Mouse (Mus musculus): ENCODE data around the gene Gm20708. TPM values are rescaled to one million over a fixed set of nuclear protein-coding genes. Genes with fewer than 3 reads are reported as not detected.

The Gm20708 gene
- polyA plus RNA-seq, 1 experiment, result 0.35 TPM

DNA sequence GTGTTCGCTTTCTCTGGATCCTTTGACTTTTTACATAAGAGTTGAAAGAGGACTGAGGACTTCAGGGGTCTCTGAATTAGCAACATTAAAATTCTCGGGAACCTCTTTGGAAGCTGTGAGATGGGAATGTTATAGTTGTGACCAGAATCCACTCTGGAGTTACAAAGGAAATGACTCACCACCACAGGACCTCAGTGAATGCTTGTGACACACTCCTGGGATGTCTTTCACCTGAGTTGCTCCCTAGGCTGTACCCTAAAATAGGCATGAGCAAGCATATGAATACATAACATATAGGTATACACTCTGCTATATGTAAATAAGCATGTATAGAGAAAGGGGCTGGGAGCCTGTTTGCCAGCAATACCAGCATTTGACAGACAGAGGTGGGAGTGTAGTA is 34.0 kb downstream of the Gm20708 start:
- Histone ChIP-seq H3K36me3 (ENCODE audit: control insufficient read depth, insufficient read depth) (no peaks in the 10 kb centered on the region), H3ac (ENCODE audit: control insufficient read depth, insufficient read length) (no peak overlapping the region), H3K27me3 (ENCODE audit: control insufficient read depth, insufficient read depth, insufficient read length) (no peaks in the 10 kb centered on the region), H3K79me2 (ENCODE audit: control insufficient read depth, insufficient read depth) (no peaks in the 10 kb centered on the region), H3K4me2 (ENCODE audit: low read depth) (peak overlapping the region; percentile 40), H3K4me3 (no peak overlapping the region)
- no peak for TF ChIP-seq MYOD1 (IDR thresholded peaks at IDR 0.05; ENCODE audit: control insufficient read depth in 1 of 3, insufficient read length in 2 of 3, low read depth in 2 of 3)
- no peak for TF ChIP-seq POLR2AphosphoS2 (IDR thresholded peaks at IDR 0.05; ENCODE audit: insufficient read length, low read depth)
- TF ChIP-seq MYOG (IDR thresholded peaks at IDR 0.05; ENCODE audit: control insufficient read depth in 1 of 3, insufficient read depth in 1 of 3, insufficient read length in 2 of 3, low read depth in 2 of 3), result no peak
- no peak for TF ChIP-seq TCF12 (IDR thresholded peaks at IDR 0.05; ENCODE audit: insufficient read depth, poor library complexity, severe bottlenecking)
- TF ChIP-seq CEBPB (IDR thresholded peaks at IDR 0.05; ENCODE audit: insufficient read depth, poor library complexity, severe bottlenecking), result no peak
- TF ChIP-seq POLR2A (IDR thresholded peaks at IDR 0.05; ENCODE audit: insufficient read length, low read depth), result no peak
- no peak for TF ChIP-seq E2F4 (IDR thresholded peaks at IDR 0.05; ENCODE audit: insufficient read depth)

GRCm38 (mm10) chr11:117844997-117845396 is 35.5 kb downstream of the Gm20708 start:
- Histone ChIP-seq H3ac (ENCODE audit: control insufficient read depth, insufficient read length) (no peak overlapping the region), H3K4me2 (ENCODE audit: low read depth) (no peak overlapping the region), H3K36me3 (ENCODE audit: control insufficient read depth, insufficient read depth) (no peaks in the 10 kb centered on the region), H3K27me3 (ENCODE audit: control insufficient read depth, insufficient read depth, insufficient read length) (no peaks in the 10 kb centered on the region), H3K79me2 (ENCODE audit: control insufficient read depth, insufficient read depth) (peaks cover 9% of the 10 kb centered on the region), H3K4me3 (no peak overlapping the region)
- TF ChIP-seq TCF3 (IDR thresholded peaks at IDR 0.05; ENCODE audit: insufficient read length, low read depth), result no peak
- TF ChIP-seq TCF12 (IDR thresholded peaks at IDR 0.05; ENCODE audit: insufficient read depth, poor library complexity, severe bottlenecking), result no peak
- TF ChIP-seq POLR2A (IDR thresholded peaks at IDR 0.05; ENCODE audit: insufficient read length, low read depth), result no peak
- no peak for TF ChIP-seq MYOD1 (IDR thresholded peaks at IDR 0.05; ENCODE audit: control insufficient read depth in 1 of 3, insufficient read length in 2 of 3, low read depth in 2 of 3)
- TF ChIP-seq CEBPB (IDR thresholded peaks at IDR 0.05; ENCODE audit: insufficient read depth, poor library complexity, severe bottlenecking), result no peak
- TF ChIP-seq POLR2AphosphoS2 (IDR thresholded peaks at IDR 0.05; ENCODE audit: insufficient read length, low read depth), result no peak
- no peak for TF ChIP-seq REST (IDR thresholded peaks at IDR 0.05; ENCODE audit: insufficient read depth, insufficient read length)
- TF ChIP-seq SRF (IDR thresholded peaks at IDR 0.05; ENCODE audit: control insufficient read depth, insufficient read length, low read depth), result no peak
- TF ChIP-seq MAX (IDR thresholded peaks at IDR 0.05; ENCODE audit: low read depth), result no peak
- TF ChIP-seq USF1 (IDR thresholded peaks at IDR 0.05; ENCODE audit: low read depth), result no peak
- TF ChIP-seq MYOG (IDR thresholded peaks at IDR 0.05; ENCODE audit: control insufficient read depth in 1 of 3, insufficient read depth in 1 of 3, insufficient read length in 2 of 3, low read depth in 2 of 3), result no peak
- TF ChIP-seq E2F4 (IDR thresholded peaks at IDR 0.05; ENCODE audit: insufficient read depth), result no peak

- peaks cover 16% of the 10 kb centered on the region for H3K79me2 ChIP-seq (ENCODE audit: control insufficient read depth, insufficient read depth)
- H3K36me3 ChIP-seq (ENCODE audit: control insufficient read depth, insufficient read depth), result no peaks in the 10 kb centered on the region
- no peak overlapping the region for H3K4me3 ChIP-seq
- no peak overlapping the region for H3K4me2 ChIP-seq (ENCODE audit: low read depth)
- TF ChIP-seq MAX (IDR thresholded peaks at IDR 0.05; ENCODE audit: low read depth), result no peak
- no peaks in the 10 kb centered on the region for H3K27me3 ChIP-seq (ENCODE audit: control insufficient read depth, insufficient read depth, insufficient read length)
- no peak overlapping the region for H3ac ChIP-seq (ENCODE audit: control insufficient read depth, insufficient read length)
These were observed 36.2 kb downstream of the Gm20708 start for GRCm38 (mm10) chr11:117845651-117846050.

DNA sequence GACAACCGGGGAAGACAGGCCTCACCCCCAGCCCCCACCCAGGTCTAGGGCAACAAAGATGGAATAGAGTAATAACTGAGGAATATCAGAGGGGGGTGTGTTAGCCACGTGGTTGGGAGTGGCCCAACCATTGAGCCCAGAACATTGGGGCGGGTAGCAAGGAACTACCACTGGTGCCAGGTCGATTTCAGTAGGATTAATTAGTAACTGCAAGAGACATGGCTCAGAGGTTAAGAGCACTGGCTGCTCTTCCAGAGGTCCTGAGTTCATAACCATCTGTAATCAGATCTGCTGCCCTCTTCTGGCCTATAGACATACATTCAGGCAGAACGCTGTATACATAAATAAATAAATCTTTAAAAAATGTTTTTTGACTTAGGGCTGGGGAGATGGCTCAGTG is 37.2 kb downstream of the Gm20708 start:
- H3ac ChIP-seq (ENCODE audit: control insufficient read depth, insufficient read length), result no peak overlapping the region
- no peak overlapping the region for H3K4me3 ChIP-seq
- no peak overlapping the region for H3K4me2 ChIP-seq (ENCODE audit: low read depth)
- TF ChIP-seq POLR2A (IDR thresholded peaks at IDR 0.05; ENCODE audit: insufficient read length, low read depth) (no peak), MAX (IDR thresholded peaks at IDR 0.05; ENCODE audit: low read depth) (no peak), E2F4 (IDR thresholded peaks at IDR 0.05; ENCODE audit: insufficient read depth) (no peak), CEBPB (IDR thresholded peaks at IDR 0.05; ENCODE audit: insufficient read depth, poor library complexity, severe bottlenecking) (no peak), MYOD1 (IDR thresholded peaks at IDR 0.05; ENCODE audit: control insufficient read depth in 1 of 3, insufficient read length in 2 of 3, low read depth in 2 of 3) (no peak), USF1 (IDR thresholded peaks at IDR 0.05; ENCODE audit: low read depth) (no peak), MYOG (IDR thresholded peaks at IDR 0.05; ENCODE audit: control insufficient read depth in 1 of 3, insufficient read depth in 1 of 3, insufficient read length in 2 of 3, low read depth in 2 of 3) (no peak), REST (IDR thresholded peaks at IDR 0.05; ENCODE audit: insufficient read depth, insufficient read length) (no peak), SRF (IDR thresholded peaks at IDR 0.05; ENCODE audit: control insufficient read depth, insufficient read length, low read depth) (no peak), TCF12 (IDR thresholded peaks at IDR 0.05; ENCODE audit: insufficient read depth, poor library complexity, severe bottlenecking) (no peak), POLR2AphosphoS2 (IDR thresholded peaks at IDR 0.05; ENCODE audit: insufficient read length, low read depth) (no peak), TCF3 (IDR thresholded peaks at IDR 0.05; ENCODE audit: insufficient read length, low read depth) (no peak)
- peaks cover 25% of the 10 kb centered on the region for H3K79me2 ChIP-seq (ENCODE audit: control insufficient read depth, insufficient read depth)
- peaks cover 8% of the 10 kb centered on the region for H3K36me3 ChIP-seq (ENCODE audit: control insufficient read depth, insufficient read depth)
- H3K27me3 ChIP-seq (ENCODE audit: control insufficient read depth, insufficient read depth, insufficient read length), result no peaks in the 10 kb centered on the region

DNA sequence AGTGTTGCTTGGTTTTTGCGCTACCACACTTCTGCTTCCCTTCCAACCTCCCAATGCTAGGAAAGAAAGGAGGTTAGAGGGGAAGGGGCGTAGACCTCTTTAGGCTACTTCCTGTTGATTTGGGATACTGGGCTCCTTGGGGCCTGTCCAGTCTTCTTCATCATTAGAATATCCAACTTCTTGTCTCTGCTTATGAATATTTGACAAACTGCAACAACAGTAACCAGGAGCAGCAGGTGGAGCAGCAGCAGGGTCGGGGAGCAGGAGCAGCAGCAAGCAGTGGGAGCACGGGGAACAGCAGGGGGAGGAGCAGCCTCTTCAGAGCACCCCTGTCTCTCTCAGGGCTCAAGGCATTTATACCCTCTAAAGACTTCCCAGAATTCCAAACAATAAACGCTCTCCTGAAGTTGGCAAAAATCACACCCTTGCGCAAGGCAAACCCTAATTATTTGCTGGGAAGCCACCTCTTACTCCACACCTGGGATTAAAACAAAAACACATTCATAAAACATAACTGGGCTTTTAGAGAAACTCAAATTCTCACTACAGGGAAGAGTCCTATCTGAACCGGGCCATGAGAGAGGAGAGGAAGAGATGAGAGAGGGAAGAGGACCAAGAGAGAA is 38.2 kb downstream of the Gm20708 start:
- peak overlapping the region; percentile 88 for H3K4me3 ChIP-seq

More for the DNA sequence above, 38.2 kb downstream of the Gm20708 start:
- peak overlapping the region; percentile 52 for H3ac ChIP-seq (ENCODE audit: control insufficient read depth, insufficient read length)
- H3K79me2 ChIP-seq (ENCODE audit: control insufficient read depth, insufficient read depth), result peaks cover 36% of the 10 kb centered on the region
- no peaks in the 10 kb centered on the region for H3K27me3 ChIP-seq (ENCODE audit: control insufficient read depth, insufficient read depth, insufficient read length)
- peak overlapping the region; percentile 82 for H3K4me2 ChIP-seq (ENCODE audit: low read depth)
- TF ChIP-seq CEBPB (IDR thresholded peaks at IDR 0.05; ENCODE audit: insufficient read depth, poor library complexity, severe bottlenecking) (peak; percentile 58), TCF12 (IDR thresholded peaks at IDR 0.05; ENCODE audit: insufficient read depth, poor library complexity, severe bottlenecking) (no peak), MYOD1 (IDR thresholded peaks at IDR 0.05; ENCODE audit: control insufficient read depth in 1 of 3, insufficient read length in 2 of 3, low read depth in 2 of 3) (peak in 2 of 3 experiments; percentile 8 to 16), REST (IDR thresholded peaks at IDR 0.05; ENCODE audit: insufficient read depth, insufficient read length) (no peak)
- peaks cover 11% of the 10 kb centered on the region for H3K36me3 ChIP-seq (ENCODE audit: control insufficient read depth, insufficient read depth)
